Mouse (Mus musculus) limb, embryonic 11.5 days (tissue): ENCODE data around the gene Cpb2. TPM values are rescaled to one million over a fixed set of nuclear protein-coding genes. Genes with fewer than 3 reads are reported as not detected.

Source experiments
- microRNA-seq: library from miRNA; unstranded; fragments of <30 nt; microRNA quantifications from one replicate; pipeline ENCODE4, GENCODE M21; 2016
- polyA plus RNA-seq: library from polyadenylated mRNA; unstranded; fragments of >200 nt; fragmentation: Nextera tagmentation; extraction: Ambion mirVana; gene quantifications from 2 replicates; pipeline ENCODE4 v1.2.1, GENCODE M21; 2014

Gene Cpb2
- polyA plus RNA-seq, 1 experiment from 2014 or later: not detected

Small RNAs within 50 kb of the gene (microRNA-seq; reads per million reads assigned to microRNA genes)
- not detected for gene Gm44482

Other genes with a start within 250 kb of the Cpb2 start
- gene Rubcnl, start 226.3 kb upstream of the Cpb2 start, polyA plus RNA-seq: 0.77 and 0.79 TPM in 2 replicates
- 0.14 TPM in 1 of 2 replicates, not detected in the other for gene Lrrc63, start 111.4 kb upstream of the Cpb2 start, polyA plus RNA-seq
- gene Lcp1, start 111.2 kb upstream of the Cpb2 start, polyA plus RNA-seq: 21.4 and 23.0 TPM in 2 replicates
- 31.1 and 38.1 TPM in 2 replicates for gene Zc3h13, start 42.1 kb downstream of the Cpb2 start, polyA plus RNA-seq
- gene Siah3, start 213.7 kb downstream of the Cpb2 start, polyA plus RNA-seq: 0.04 and 0.07 TPM in 2 replicates